Mouse (Mus musculus) ovary, postnatal 36 days (tissue): ENCODE results near the gene Traf1.

ENCODE experiments used
- DNase-seq: peaks from one replicate; pipeline ENCODE4 v3.0.0; 2022; ENCODE audit warnings: low spot score, mixed read lengths

Gene Traf1

GRCm38 (mm10) chr2:34901726-34902125 is 59.8 kb downstream of the Traf1 start:
- no peak for DNase-seq

- no peak for DNase-seq
These were observed 61.2 kb downstream of the Traf1 start for GRCm38 (mm10) chr2:34900412-34900811.

- DNase-seq, result peak; percentile 33
These were observed 61.9 kb downstream of the Traf1 start for GRCm38 (mm10) chr2:34899682-34900081.

- no peak for DNase-seq
These were observed 63.8 kb downstream of the Traf1 start for GRCm38 (mm10) chr2:34897820-34898219.

GRCm38 (mm10) chr2:34896821-34897460 is 64.6 kb downstream of the Traf1 start:
- DNase-seq, result no peak

GRCm38 (mm10) chr2:34895503-34896113 is 66.0 kb downstream of the Traf1 start:
- no peak for DNase-seq

- no peak for DNase-seq
These were observed 67.6 kb downstream of the Traf1 start for GRCm38 (mm10) chr2:34893950-34894349.
